Mouse (Mus musculus) CD4-positive, CD25-positive, alpha-beta regulatory T cell, adult 4 months (primary cell): ENCODE measurements around the gene Fgf7. TPM values are rescaled to one million over a fixed set of nuclear protein-coding genes. Genes with fewer than 3 reads are reported as not detected.

Source experiments
- ATAC-seq: one replicate; pipeline ENCODE4 v1.8.0; 2017
- polyA plus RNA-seq, 2 experiments: library from polyadenylated mRNA; unstranded; fragments of 100-300 nt; shearing (Covaris generic); gene quantifications; one replicate each; pipeline ENCODE4 v1.2.1; 2017

Gene Fgf7
- polyA plus RNA-seq, 2 experiments from 2014 or later = not detected

DNA sequence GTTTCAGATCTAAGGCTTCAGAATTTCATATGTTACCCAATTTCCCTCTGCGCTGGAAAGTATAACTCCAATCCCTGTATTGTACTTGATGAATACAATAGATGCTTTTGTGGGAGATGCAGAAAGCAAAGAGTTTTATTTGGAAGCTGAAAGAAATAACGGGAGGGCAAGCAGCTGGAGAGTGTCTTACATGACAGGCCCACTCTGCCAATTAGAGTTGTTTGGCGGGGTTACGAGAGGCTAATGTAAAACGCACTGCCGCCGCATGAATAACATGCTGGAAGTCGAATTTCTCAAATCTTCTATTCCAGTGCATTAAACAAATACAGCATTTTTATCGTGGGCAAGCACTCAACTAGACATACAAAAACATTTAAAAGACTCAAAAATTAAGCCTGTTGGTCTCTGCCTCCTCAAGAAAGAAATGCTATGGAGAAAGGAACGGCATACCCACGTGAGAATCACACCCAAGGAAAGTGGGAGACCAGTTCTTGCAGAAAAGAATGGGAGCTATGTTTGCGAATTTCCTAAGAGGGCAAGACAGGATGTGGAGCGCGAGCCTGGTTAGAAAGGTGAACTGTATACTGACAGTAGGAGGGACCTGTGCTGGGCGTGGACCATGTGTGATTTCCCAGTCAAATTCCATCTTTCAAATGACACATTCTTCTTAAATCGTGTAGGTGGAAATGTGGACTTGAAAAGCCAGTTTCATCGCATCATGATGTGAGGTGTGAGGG, 26.7 kb downstream of the Fgf7 start:
- ATAC-seq = no peak

- ATAC-seq = no peak
Measured at GRCm38 (mm10) chr2:126062876-126063275, 28.4 kb downstream of the Fgf7 start.

- ATAC-seq = no peak
Measured at GRCm38 (mm10) chr2:126064814-126065213, 30.4 kb downstream of the Fgf7 start.

- ATAC-seq = no peak
Measured at GRCm38 (mm10) chr2:126065303-126065856, 30.9 kb downstream of the Fgf7 start.

DNA sequence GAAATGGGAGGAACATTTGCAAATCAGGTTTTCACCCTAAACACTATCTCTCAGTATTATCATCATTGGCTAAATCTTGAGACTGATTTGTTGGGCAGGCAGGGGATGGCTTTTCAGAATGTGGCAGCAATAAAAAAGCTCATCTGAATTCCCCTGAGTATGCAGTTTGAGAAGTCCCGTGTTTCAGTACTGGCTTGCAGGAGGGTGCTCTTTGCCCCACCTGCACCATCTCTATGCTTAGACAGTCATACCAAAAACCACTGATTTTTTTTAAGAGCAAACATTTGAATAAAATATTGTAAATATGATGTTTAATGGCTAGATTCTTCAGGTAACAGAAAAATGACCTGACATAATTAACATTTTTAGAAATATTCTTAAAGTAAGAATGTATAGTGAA, 35.3 kb downstream of the Fgf7 start:
- ATAC-seq = no peak

DNA sequence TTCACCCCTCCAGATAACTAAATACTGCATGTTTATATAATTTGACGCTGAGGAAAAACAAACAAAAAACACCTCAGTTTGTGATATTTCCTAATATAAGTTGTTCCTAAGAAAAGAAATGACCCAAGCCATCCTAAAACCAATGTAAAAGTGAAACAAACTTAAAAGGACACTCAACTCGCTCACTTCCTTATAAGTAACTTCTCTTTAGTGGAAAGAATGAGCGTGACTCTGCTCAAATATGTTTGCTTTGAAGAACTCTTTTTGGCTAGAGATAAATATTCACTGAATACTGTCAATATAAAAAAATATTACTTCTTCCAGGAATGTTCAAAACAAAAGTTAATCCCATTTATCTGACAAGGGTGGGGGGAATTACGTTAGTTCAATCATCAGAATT, 39.3 kb downstream of the Fgf7 start:
- ATAC-seq = no peak

GRCm38 (mm10) chr2:126076506-126076905, 42.0 kb downstream of the Fgf7 start:
- no peak for ATAC-seq

DNA sequence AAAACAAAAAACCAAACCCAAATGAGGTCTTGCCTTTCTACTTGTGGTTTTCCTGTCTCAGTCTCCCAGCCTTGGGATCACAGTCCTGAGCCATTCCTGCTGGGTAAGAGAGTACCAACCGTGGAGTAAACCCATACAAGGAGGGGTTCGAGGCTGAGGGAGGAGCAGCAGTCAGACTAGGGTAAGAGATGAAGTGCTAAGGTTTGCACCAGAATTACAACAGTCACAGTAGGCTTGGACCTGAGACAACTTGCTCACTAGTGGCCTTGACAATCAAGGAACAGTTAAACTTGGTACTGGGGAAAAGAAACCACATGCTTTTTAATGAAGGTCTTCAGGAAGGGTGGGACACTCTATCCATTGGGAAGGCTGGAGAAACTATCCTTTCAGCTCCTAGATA, 44.6 kb downstream of the Fgf7 start:
- no peak for ATAC-seq

DNA sequence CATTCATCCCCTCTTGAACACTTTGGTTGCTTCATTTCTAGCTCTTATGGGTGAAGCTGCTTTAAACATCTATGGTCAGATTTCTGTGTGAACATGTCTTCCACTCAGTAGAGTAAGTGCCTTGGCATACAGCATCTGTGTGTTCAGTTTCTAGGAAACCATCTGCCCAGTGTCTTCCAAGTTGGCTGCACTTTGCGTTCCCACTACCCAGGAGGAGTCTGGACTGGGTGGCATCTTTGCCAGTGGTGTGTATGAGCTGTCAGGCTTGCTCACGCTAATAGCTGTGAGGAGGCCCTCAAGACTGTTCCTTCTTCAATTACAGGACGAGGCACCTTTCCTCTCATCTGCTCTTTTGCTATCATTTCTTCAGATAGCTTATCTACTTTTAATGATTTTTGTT, 49.9 kb downstream of the Fgf7 start:
- no peak for ATAC-seq

GRCm38 (mm10) chr2:126086187-126086586, 51.7 kb downstream of the Fgf7 start:
- ATAC-seq = no peak

DNA sequence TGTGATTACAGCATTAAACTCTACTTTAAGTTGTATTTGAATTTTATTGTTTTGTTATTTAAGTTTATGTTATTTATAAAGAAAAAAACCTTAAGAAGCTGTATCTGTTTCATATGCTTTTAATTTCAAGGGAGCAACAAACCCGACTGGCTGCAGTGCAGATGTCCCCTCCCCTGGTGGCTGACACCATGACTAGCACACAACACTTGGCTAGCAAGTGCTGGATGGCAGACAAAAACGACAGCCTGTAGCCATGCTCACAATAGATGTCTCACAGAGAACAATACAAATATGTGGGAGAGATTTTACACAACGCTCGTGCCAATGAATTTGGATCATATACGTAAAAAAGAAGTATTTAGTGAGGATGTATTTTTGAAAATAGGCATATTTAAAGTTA, 56.0 kb downstream of the Fgf7 start:
- ATAC-seq = no peak

DNA sequence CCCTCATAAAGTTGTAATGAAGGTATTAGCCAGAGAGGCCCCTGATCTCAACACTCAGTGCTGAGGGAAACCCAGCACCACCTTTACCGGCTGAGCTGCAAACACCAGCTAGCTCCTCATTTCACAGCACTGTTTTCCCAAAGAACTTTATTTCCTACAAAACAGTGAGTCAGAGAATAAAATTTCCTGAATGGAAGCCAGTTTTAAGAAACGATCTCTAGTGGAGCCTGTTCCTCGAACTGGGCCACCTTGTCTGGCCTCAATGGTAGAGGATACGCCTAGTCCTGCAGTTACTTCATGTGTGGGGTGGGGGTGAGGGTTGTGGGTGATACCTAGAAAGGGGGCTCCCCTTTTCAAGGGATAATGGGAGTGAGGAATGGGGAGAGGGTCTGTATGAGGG, 60.2 kb downstream of the Fgf7 start:
- ATAC-seq = no peak

Other genes with a start within 250 kb of the Fgf7 start
- gene Galk2, start 175.5 kb upstream of the Fgf7 start, polyA plus RNA-seq = 10 to 100 TPM; 70.4 to 82.4 TPM
- 10 to 100 TPM; 74.9 to 79.6 TPM for gene Cops2, start 175.5 kb upstream of the Fgf7 start, polyA plus RNA-seq
- gene Fam227b, start 117.3 kb downstream of the Fgf7 start, polyA plus RNA-seq = not detected
- 10 to 100 TPM; 16.5 to 19.3 TPM for gene Dtwd1, start 117.5 kb downstream of the Fgf7 start, polyA plus RNA-seq
- not detected for gene Gm17555, start 180.4 kb downstream of the Fgf7 start, polyA plus RNA-seq